Mouse (Mus musculus) v-Abl transformed pro-B cells (cell line): ENCODE data around the gene Ntm.

Source experiments
- in situ Hi-C, 2 experiments: fragments of 400-800 bp; cut with MboI; formaldehyde crosslinking; loops; one replicate each; pipeline ENCODE4 v1.15.1; 2025; ENCODE audit not compliant: unreplicated experiment in 2 of 2

Ntm gene

DNA sequence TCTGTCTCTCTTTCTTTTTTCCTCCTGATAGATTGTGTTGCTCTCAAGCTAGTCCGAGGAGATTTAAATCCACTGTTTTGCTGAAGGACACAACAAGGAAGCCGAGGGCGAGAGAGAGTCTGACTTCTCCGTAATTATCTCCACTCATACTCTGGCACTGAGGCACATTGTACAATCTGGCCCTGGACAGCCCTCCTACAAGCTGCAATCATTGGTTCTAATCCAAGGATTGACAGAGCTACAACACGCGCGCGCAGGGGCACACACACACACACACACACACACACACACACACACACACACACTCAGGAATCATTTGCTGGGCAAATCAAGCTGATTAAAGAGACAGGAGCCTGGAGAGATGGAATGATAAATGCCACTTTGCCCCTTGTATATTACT, at the start of gene Ntm:
Ntm (minus strand) TSS at position 164 of the 400 bp plus-strand sequence.
- in situ Hi-C loops: no loop called here

DNA sequence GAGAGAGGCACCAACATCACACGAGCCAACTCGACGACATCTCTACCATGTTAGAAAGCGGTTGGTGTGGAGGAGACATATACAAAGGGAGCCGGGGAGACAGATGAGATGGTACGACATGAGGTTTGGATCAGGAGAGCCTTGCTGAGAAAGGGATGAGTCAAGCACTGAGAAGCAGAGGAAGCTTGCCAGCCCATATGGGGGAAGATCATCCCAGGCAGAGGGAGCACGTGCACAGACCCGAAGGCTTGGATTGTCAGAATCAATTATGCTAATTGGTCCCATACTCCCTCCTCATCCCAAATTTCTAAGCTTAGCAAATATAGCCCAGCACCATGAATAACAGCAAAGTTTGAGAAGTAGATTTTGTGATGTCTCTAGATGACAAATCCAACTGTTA, 42.8 kb upstream of the Ntm start:
- in situ Hi-C loops: no loop called here

DNA sequence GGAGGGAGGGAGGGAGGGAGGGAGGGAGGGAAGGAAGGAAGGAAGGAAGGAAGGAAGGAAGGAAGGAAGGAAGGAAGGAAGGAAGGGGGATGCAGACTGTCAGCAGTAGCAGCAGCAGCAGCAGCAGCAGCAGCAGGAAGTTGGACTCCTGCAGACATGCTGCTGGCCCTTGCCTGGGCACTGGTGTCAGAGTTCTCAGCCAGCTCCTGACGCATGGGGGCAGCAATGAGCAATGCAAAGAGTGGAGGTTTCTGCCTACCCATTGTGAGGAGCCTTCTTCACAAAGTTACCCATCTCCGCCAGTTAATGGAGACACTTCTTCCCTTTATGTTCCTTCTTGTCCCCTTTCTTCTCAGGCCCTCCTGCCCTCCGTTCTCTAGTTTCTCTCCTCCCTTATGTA, 40.7 kb upstream of the Ntm start:
- in situ Hi-C loops: no loop called here

DNA sequence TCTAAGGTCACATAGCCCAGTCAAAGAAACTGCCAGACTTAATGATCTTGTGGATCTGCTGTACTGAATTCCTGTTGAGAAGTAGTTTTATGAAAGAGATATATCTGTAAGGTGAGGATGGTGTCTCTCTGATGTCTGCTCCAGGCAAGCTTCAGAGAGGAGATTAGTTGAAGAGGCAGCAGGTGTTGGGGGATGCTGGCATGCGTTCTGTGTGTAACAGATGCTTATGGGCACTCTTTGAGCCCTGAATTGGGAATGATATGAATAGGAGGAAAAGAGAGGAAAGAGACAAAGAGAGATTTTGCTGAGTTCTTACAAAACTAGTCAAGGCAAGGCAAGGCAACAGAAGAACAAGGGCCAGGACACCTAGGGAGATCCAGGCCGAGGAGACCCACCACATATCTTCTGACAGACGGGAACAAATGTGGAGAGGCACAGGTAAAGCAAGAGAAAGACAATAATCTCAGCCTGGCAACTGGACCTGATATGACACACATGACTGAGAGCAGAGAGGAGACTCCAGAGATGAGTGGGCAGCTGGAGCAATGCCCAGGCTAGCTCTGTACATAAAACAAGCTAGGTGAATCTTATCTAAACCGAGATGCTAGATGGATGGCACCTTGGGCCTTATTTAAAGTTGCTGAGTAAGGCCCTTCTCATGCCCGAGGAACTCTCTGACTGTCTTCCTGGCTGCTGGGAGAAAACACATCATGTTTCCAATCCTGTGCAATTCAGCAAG, 18.4 kb upstream of the Ntm start:
- in situ Hi-C loops: no loop called here

DNA sequence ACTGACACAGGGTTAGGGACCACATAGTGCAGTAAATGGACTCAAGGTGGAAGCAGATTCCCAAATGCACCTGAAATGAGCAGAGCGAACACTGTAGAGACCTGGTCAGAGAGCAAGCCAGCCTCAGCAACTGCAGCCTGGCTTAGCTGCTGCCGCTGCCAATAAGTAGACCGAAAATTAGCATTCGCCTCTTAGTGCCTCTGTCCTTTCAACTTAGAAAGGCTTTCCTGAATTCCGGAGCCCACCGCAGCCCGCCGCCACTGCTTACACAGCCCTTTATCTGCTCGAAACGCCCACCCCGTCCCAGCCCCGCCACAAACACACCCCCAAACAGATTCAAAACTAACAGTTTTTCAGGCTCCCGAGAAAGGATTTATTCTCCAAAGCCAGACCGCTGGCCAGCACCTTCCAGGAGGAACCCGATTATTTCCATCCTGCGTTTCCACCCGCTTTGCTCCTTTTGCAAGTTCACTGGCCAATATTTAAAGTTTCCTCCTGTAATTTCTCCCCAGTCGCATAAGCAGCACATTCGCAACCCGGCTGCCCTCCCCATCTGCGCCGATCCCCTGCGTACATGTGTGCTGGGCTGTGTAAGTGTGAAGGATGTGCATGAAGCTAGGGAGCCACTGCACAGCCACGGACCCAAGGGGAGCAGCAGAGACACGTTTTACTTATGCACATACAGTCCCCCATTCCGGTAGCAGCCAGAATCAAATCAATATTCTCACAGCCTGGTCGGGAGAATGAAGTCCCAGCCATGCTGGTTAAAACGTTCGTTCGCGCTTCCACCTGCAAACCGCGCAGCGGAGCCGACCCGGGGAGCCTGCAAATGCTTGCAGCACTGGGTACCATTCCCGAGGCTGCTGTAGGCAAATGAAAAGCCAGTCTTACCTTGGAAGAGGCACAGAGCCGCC, 730 bp downstream of the Ntm start:
- in situ Hi-C loops: no loop called here

DNA sequence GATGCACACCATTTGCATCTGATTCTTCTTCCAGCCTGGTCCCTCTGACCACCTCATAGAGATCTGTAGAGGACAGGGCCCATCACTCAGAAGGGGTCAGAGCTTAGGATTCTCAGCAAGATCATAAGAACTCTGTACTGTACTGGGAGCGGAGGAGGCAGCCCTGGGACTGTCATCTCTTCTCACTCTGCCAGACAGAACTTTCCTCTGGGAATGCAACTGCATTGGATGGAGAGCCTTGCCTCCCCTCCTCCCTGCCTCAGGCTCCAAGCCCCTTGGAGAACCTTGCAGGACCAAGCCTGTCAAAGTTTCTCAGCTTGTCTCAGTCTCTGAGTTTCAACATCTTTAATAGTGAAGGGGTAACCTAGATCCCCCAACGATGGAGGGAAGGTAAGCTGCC, 1.4 kb downstream of the Ntm start:
- in situ Hi-C loops: no loop called here

DNA sequence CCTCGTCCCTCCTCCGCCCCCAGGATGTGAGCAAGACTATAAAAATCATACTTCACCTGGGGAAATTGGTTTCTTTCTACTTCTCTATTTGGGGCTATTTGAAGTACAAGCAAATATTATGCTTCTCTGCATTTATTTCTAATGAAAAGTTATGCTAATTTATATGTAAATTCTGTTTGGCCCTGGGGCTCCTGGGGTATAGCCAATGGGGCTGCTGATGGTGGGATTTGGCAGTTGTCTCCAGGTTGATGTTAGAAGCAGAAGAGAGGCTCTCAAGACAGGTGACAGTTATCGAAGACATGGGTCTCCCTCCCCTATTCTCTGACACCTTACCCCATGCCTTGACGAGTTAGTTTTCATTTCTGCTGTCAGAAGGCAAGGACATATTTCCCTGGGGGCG, 2.2 kb downstream of the Ntm start:
- in situ Hi-C loops: no loop called here

DNA sequence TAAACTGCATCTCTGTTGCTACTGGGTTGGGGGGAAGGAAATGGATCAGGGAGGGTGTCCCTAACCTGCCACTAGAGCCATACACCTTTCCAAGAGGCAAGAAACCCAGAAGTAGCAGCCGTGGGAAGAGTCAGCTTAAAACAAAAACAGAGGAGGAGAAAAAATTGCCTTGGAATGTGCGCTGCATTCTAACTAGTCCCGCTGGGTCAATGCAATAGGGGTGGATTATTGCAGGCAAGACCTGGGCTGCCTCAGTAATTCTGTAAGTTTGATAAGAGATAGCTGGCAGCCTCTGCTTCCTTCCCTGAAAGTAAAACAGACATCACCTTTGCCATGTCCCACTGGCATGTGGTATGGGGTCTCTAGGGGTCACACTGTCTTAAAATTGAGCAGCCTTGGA, 2.7 kb downstream of the Ntm start:
- in situ Hi-C loops: no loop called here

DNA sequence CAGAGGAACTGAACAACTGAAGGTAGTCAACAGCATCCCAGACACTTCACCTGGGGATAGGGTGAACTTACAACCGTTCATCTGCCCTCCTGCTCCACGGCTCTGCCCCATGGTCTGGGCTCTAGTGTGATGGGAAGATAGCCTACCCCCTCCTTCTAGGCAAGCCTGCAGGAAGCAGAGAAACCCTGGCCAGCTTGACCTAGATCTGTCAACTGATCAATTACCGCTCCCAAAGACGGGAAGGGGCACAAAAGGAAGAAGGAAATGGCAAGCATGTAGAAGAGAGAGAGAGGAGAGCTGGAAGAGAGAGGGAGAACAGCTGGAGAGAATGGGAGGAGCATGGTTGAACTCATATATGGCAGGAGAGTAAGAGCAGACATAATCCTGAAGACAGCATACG, 6.0 kb downstream of the Ntm start:
- in situ Hi-C loops: no loop called here

DNA sequence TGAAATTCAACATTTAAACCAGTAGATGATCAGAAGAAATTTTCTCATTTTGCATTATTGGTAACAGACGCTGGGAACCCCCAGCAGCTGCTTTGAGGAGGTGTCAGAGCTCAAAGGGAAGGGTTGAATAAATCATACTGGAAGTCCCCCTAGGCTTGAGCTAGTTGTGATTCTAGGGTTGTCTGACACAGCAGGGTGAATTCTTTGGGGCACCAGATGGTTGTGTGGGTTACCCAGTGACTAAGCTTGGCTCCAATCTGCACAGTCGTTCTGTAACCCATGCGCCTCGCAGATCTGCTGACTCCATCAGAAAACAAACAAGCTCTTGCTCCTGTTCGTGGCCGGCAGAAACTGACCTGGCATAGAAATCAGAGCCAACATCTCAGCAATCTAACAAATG, 8.9 kb downstream of the Ntm start:
- in situ Hi-C loops: no loop called here

DNA sequence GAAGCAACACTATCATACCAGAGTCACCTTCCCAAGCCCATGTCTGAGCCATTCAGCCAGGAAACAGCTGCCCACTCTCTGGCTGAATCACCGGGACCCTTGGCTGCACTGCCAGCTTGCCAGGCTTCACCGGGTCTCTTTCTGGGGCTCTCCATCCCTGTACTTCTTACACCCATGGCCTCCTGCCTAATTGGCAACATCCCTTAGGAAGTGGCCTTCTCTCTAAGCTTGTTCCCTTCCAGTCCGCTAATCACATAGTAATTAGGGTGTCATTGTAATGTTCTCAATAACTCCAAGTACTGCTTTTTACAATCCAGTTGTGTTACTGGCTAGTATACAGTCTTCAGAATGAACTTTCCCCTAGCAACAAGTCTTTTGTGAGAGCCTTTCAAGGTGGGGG, 13.9 kb downstream of the Ntm start:
- in situ Hi-C loops: no loop called here

DNA sequence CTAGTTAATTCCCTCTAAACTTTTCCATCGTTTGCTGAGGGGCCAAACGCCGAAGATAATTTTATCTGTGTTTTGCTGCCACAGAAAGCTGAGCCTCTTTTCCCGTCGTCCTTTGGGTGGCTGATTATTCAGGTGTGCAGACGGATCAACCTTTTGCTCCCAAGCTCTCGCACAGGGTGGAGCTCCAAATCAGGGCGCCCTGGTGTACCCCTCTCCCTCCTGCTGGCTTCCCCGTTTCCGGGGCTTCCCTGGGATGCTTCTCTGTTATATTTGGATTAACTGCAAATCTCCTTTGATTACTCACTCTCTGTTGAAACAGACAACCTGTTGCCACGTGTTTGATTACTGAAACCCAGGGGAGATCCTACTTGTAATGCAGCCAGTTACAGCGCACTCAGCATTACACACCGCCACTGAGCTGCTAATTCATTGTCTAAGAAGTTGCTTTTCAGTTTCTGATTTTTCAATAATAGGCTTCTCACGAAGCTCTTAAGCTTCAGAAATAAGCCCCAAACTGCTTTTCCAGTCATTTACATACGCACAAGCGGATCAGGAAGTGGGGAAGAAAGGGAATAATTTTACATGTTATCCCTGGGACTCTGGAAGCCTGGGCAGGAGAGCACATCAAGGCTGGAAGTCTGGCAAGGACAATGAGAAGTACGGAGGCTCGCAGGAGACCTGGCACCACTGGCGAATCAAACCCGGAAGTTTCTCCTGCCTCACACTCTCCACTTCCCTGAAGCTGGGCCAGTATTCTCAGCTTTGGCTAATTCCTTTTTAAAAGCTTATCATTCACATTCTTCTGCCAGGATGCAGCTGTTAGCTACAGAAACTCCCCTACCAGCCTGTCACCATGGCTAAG, 19.5 kb downstream of the Ntm start:
- in situ Hi-C loops: no loop called here

DNA sequence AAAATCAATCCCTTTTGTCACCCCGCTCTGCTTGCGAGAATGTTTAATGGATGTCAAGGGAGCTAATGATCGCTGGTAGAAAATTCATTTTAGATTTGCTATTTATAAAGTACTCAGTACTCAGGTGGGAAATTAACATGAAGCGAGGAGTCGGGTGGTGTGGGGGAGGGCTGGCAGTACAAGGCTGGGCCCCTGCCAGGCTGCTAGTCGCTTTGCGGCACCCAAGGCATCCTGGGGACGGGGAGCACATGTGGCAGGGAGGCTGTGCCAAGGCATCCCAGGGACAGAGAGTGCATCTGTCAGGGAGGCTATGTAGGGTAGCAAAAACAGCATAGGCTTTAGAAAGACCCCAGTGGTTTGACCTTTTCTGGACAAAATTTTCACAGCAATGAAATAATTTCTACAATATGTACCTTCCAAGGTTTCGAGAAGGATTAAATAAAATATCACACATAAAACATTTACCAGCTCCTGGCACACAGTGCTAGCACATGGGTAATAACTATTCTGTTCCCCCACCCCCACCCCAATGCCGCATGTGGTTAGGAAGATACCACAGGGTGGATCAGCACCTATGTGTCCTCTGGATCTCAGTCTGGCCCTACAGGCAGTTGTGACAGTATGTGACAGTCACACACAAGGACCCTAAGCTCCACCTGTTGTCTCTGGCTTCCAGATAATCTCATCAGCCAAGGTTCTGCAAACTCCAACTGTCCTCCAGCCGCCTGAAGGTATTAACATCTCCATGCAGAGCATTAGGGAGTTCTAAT, 20.6 kb downstream of the Ntm start:
- in situ Hi-C loops: no loop called here

DNA sequence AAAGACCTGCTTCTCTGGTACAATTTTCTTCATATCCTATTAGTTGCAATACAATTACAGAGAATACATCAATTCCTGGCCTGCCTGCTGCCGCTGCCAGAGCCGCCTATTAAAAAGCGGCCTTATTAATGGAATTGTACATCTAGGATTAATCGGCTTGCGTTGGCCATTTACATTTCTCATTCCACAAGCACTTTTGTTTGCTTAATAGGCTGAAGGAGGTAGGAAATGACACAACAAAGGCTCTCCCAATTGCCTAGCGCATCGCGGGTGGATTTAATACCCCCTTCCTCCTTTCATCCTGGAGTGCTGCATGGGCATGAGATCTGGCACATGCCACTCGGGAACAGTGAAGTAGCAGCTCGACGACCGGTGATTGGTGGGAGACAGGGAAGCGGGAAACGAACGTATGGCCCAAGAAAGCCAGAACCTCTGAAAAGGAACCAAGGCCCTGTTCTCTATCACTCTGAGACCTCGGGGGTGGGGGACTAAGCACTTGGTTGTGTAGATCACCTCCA, 23.4 kb downstream of the Ntm start:
- in situ Hi-C loops: no loop called here

DNA sequence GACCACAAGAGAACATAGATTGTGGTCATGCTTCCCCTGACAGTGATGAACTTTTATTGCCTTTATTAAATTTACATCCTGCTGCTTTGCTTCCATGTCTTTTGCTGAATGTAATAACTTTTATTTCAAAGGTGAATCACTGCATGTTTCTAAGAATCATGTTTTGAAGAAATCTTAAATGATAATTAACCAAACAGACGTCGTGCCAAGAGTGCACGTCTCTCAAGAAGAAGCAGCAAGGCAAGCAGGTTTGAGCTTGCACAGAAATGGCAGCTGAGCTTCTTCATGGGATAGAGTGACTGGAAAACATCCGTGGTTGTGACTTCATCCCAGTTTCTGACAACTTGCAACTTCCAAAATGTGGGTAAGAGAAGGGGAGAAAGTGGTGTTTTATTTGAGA, 34.1 kb downstream of the Ntm start:
- in situ Hi-C loops: no loop called here

DNA sequence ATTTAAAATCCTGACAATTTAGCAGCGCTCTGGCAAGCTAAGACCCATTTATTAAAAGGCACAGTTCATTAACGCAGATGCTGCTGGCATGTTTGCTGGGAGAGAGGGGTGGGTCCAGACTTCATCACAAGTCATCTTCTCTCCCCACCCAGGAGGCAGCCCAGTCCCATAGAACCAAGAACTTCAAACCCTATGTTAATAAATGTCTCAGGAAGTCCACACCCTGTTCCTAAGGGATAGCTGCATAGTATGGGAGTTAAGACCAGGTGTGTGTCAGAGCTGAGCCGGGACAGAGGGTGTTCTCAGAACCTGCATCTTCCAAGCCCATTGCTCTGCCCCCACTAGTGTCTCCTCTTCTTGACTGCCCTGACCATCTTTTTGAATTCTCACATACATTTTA, 37.6 kb downstream of the Ntm start:
- in situ Hi-C loops: no loop called here

DNA sequence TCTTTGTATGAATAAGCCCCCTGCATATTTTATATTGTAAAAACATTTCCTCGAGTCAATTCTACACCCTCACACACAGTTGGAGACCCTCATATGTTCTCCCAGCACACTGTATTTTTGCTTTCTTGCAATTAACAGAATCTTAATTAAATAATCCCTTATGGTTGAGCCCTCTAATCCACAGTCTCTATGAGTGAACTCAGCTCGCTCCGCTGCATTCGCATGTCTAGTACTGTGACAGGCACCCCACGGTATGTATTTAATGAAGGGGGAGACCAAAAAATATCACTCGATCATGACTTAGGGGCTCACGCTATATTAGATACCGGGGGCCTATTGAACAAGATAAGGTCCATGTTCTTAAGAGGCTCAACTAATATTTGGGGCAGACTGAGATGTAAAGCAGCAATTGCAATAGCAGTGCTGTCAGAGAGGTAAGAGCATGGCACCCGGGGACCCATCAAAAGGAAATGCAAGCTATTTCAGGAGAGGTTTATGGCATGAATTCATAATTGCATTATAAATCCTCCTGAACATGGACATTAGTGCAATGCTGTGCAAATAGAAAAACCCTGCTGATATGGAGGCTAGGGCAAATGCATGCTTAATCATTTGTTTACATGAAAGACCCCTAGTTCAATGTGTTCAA, 64.4 kb downstream of the Ntm start:
- in situ Hi-C loops: no loop called here

DNA sequence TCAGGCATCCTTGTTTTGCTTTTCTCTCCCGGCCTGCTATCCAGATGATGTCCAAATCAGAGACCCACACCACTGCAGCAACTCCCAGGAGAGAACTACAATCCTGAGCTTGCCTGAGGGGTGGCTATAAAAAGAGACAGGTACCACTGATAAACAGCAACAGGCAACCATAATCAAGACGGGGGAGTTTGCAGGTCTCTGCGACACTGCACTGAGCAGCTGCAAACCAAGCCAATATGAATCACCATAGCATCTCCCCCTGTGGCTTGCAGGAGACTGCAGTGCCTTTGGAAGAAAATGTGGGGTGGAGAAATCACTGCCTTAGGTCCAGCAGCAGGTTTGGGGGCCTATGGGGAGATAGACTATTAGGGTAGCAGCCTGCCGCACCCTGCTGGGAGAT, 65.5 kb downstream of the Ntm start:
- in situ Hi-C loops: no loop called here

DNA sequence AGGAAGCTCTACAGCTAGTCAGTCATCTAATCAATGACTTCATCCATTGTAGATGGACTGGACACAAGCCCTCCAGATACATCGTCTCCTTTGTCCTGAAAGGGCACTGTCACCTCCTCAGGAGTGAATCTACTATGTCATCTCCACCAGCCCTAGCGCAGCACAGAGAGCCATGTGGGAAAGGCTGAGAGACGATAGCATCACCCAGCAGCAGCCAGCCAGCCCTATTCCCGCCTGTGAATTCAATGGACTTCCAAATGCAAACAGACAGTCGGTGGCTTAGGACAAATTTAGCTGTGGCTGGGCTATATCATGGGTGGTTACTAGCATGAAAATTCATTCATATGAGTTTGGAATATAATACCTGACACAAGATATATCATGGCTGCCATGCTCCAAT, 70.1 kb downstream of the Ntm start:
- in situ Hi-C loops: no loop called here

DNA sequence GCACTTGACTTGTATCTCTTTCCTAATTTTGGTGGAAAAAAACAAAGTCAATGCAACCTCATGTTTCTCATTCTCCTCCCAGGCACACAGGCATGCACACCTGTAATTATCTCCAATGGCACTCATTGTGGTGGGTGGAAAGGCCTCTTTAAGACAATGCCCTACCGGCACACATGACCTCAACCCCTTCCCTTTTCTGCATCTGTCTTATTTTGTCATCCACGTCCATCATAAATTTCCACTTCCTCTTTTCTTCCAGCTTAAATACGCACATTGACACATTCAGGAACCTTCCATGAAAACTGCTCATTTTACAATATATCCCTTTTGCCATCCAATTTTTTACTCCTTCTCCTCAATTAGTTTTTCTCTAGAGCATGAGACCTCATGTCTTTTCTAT, 74.2 kb downstream of the Ntm start:
- in situ Hi-C loops: no loop called here
